Mouse (Mus musculus) heart, adult 2 months (tissue): ENCODE data around the gene Olfm1.

ENCODE experiments used
- CTCF ChIP-seq: fragments of 200-600 bp; IDR thresholded peaks from 2 replicates; pipeline ENCODE4 v1.8.1; 2022; ENCODE audit warnings: antibody characterized with exemption, mild to moderate bottlenecking, moderate library complexity
- EP300 ChIP-seq: fragments of 200-500 bp; IDR thresholded peaks from 2 replicates; pipeline ENCODE4 v1.6.1; 2011; ENCODE audit warnings: low read depth, low read length, control low read depth; ENCODE audit not compliant: insufficient read depth
- POLR2A ChIP-seq: fragments of 200-500 bp; IDR thresholded peaks from 2 replicates; pipeline ENCODE4 v1.6.1; 2011; ENCODE audit warnings: mild to moderate bottlenecking, low read depth, low read length, control low read depth; ENCODE audit not compliant: insufficient read depth

DNA sequence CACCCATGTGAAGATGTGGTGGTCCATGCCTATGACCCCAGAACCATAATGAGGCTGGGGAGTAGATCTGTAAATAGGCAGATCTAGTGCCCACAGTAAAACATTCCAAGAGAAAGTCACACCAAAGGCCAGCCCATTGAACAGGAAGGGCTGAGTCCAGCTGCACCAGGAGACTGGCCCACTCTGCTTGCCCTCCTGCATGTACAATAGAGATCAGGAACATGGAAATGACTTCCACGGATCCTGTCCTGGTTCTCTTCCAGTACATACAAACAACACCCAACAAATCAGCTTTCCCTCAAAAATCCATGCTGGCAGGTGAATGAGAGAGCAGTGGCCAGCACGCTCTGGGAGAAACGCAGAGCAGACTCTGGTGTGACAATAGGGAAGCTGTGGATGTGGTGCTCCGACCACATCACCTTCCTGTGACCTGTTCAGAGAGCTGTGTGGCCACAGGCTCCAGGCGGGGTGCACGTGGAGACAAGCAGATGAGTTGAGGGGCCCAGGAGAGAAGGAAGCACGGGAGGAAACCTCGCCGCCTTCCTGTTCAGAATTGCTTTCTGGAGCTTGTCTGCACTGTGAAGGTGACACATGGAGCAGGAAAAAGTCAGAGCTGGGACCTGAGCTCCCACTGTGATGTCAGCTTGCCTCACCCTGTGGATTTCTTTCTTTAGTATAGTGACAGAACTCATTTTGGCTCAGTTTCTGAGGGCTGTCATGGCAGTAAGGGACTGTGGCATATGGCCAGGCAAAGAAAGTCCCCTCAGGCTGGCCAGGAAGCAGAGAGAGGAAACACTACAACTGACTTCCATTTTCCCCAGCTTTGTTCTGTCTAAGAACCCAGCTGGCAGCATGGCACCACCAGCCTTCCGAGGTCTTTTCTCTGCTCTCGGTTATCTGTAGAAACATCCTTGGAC, 19.3 kb upstream of the Olfm1 start:
- TF ChIP-seq CTCF (no peak), POLR2A (no peak), EP300 (no peak)
